8 mouse cellular contexts compared by ENCODE assay signal in the genomic region with DNA sequence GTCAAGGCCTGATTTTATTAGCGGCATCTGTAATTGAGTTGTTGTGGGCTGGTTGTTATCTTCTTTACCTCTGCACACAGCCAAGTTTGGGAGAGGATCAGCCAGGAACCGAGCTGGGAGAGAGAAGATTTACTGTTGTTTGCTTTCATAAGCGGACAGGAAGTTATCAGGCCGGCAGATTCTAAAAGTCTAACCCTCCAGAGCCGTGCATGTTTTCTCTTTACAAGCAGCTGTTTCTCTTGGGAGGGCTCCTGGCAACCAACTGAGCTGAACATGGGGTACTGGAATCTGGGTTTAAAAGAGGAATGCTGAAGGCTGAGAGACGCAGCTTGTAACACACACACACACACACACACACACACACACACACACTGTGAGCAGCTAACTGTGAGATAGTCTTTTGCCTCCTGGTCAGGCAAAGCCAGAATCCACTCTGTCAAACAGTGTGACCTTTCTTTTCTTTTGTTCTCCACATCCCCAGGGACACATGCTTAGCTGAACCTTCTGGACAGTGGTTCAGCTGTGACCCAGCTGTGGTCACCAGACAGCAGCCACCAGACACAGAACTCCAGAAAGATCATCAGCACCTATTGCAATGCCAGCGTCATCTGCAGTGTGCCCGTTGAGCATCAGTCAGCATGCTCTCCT.
DNase-seq lines count a peak whose midpoint lies in the region; ATAC-seq lines count a peak whose summit lies in the region.
"Had no signal": no experiment of that assay in that cellular context is flagged by ENCODE, and none has a peak within 500 bp of the region (broad histone marks: within the 10 kb centered on the region; RNA-seq: fewer than 3 reads in every experiment).

No protein-coding gene starts in this region.

- no peak overlapping the region for H3K9ac ChIP-seq in embryonic facial prominence, embryonic 13.5 days
- H3K9ac ChIP-seq in neural tube, embryonic 14.5 days (replicated peaks; ENCODE audit: low read depth, low read length): no peak overlapping the region
- H3K9ac ChIP-seq: liver, embryonic 13.5 days had no signal

- H3K4me3 ChIP-seq in embryonic facial prominence, embryonic 13.5 days: no peak overlapping the region
- no peak overlapping the region for H3K4me3 ChIP-seq in neural tube, embryonic 14.5 days (ENCODE audit: low read depth, low read length)
- H3K4me3 ChIP-seq: liver, embryonic 13.5 days had no signal

- intact Hi-C loops in heart, postnatal 25 days (cut with DNase I): no loop called here

- ATAC-seq in embryonic facial prominence, embryonic 13.5 days (ENCODE audit: insufficient number of reproducible peaks, insufficient read depth, low FRiP score, low TSS enrichment, low read depth): 0 out of 2 replicates have a peak, but pooled peaks have one; percentile 15
- ATAC-seq in neural tube, embryonic 14.5 days (ENCODE audit: low read depth): peak; percentile 40

- H3K4me1 ChIP-seq in embryonic facial prominence, embryonic 13.5 days: peaks cover 38% of the 10 kb centered on the region
- 0 out of 2 replicates have a peak, but pooled peaks cover 3% of the 10 kb centered on the region for H3K4me1 ChIP-seq in neural tube, embryonic 14.5 days (ENCODE audit: control insufficient read depth, insufficient read depth, low read length)
- H3K4me1 ChIP-seq: liver, embryonic 13.5 days had no signal

- H3K36me3 ChIP-seq in embryonic facial prominence, embryonic 13.5 days: no peaks in the 10 kb centered on the region
- no peaks in the 10 kb centered on the region for H3K36me3 ChIP-seq in neural tube, embryonic 14.5 days (ENCODE audit: control insufficient read depth, insufficient read depth, low read length)
- H3K36me3 ChIP-seq: liver, embryonic 13.5 days had no signal

- H3K27me3 ChIP-seq in embryonic facial prominence, embryonic 13.5 days: no peaks in the 10 kb centered on the region
- no peaks in the 10 kb centered on the region for H3K27me3 ChIP-seq in neural tube, embryonic 14.5 days (ENCODE audit: control insufficient read depth, insufficient read depth, low read length)
- H3K27me3 ChIP-seq: liver, embryonic 13.5 days had no signal

- no peaks in the 10 kb centered on the region for H3K9me3 ChIP-seq in embryonic facial prominence, embryonic 13.5 days
- H3K9me3 ChIP-seq in neural tube, embryonic 14.5 days (ENCODE audit: control insufficient read depth, low read length): no peaks in the 10 kb centered on the region
- H3K9me3 ChIP-seq: liver, embryonic 13.5 days had no signal

- DNase-seq in brain, adult 2 months (ENCODE audit: low read depth, low spot score): peak; percentile 34
- peak; percentile 55 for DNase-seq in heart, postnatal 25 days (ENCODE audit: low spot score)
- peak; percentile 21 to 36 for DNase-seq in layer of hippocampus, postnatal 14 days (ENCODE audit: low spot score in 2 of 2)
- DNase-seq in spleen, adult 18-20 months: no peak
- DNase-seq in cerebellum, postnatal 14 days: no peak
- DNase-seq: liver, embryonic 13.5 days had no signal

- H3K4me2 ChIP-seq in embryonic facial prominence, embryonic 13.5 days: no peak overlapping the region
- no peak overlapping the region for H3K4me2 ChIP-seq in neural tube, embryonic 14.5 days (ENCODE audit: low read depth, low read length)
- H3K4me2 ChIP-seq: liver, embryonic 13.5 days had no signal

- WGBS in embryonic facial prominence, embryonic 13.5 days: 37% methylated on average over 8 of the region's 8 CpGs
- 44% methylated on average over 8 of the region's 8 CpGs for WGBS in neural tube, embryonic 14.5 days

- no peak overlapping the region for H3K27ac ChIP-seq in embryonic facial prominence, embryonic 13.5 days
- H3K27ac ChIP-seq in neural tube, embryonic 14.5 days (ENCODE audit: low read depth, low read length): no peak overlapping the region
- H3K27ac ChIP-seq: liver, embryonic 13.5 days had no signal

Comparison
In these comparisons a context has a peak if more than half of its experiments do, and no peak if none do; other contexts are left out.
1. DNase-seq: peak in brain, adult 2 months (single experiment), heart, postnatal 25 days (single experiment) and layer of hippocampus, postnatal 14 days (2 of 2); none in spleen, adult 18-20 months (0 of 2) and cerebellum, postnatal 14 days (0 of 2).